Mouse (Mus musculus): Measurements from ENCODE around the gene Ccdc78. TPM values are rescaled to one million over a fixed set of nuclear protein-coding genes. Genes with fewer than 3 reads are reported as not detected.
"Not testable (repeated sequence)": the region's sequence is repeated elsewhere in the genome, so short reads cannot be mapped to it uniquely, and the experiment has no call there.

Gene Ccdc78
- polyA plus RNA-seq, 1 experiment from 2014 or later, result 0.42 TPM

- Histone ChIP-seq H3K4me3 (ENCODE audit: low read depth, low read length) (peak within 1 kb of the TSS; percentile 80), H3K27me3 (ENCODE audit: control insufficient read depth, insufficient read depth, low read length) (no peaks in the 10 kb centered on the region), H3K36me3 (ENCODE audit: control insufficient read depth, insufficient read depth, low read length) (no peaks in the 10 kb centered on the region), H3K4me1 (replicated peaks; ENCODE audit: control insufficient read depth, insufficient read depth, low read length) (peaks cover 18% of the 10 kb centered on the region), H3K9me3 (ENCODE audit: control insufficient read depth, low read length) (no peaks in the 10 kb centered on the region), H3K4me2 (replicated peaks; ENCODE audit: low read depth, low read length) (peak within 1 kb of the TSS; percentile 95), H3K9ac (ENCODE audit: low read depth, low read length) (peak within 1 kb of the TSS; percentile 82), H3K27ac (ENCODE audit: low read depth, low read length) (peak within 1 kb of the TSS; percentile 94)
- ATAC-seq (ENCODE audit: low FRiP score) (peak; percentile 67), DNase-seq (ENCODE audit: low spot score) (peak; percentile 93)
- WGBS, result under 1% methylated on average over 23 of the region's 35 CpGs
These were observed 10.6 kb downstream of the Ccdc78 start, which contains the start of gene Metrn for GRCm38 (mm10) chr17:25796951-25797369. TSS of gene Metrn (minus strand) at chr17:25797136.

GRCm38 (mm10) chr17:25801029-25801428, 14.6 kb downstream of the Ccdc78 start:
- Histone ChIP-seq H3K36me3 (ENCODE audit: control insufficient read depth, insufficient read depth, low read length) (no peaks in the 10 kb centered on the region), H3K4me3 (ENCODE audit: low read depth, low read length) (no peak overlapping the region), H3K27me3 (ENCODE audit: control insufficient read depth, insufficient read depth, low read length) (no peaks in the 10 kb centered on the region), H3K9me3 (ENCODE audit: control insufficient read depth, low read length) (no peaks in the 10 kb centered on the region), H3K9ac (ENCODE audit: low read depth, low read length) (no peak overlapping the region), H3K4me1 (replicated peaks; ENCODE audit: control insufficient read depth, insufficient read depth, low read length) (peaks cover 15% of the 10 kb centered on the region), H3K27ac (ENCODE audit: low read depth, low read length) (no peak overlapping the region), H3K4me2 (replicated peaks; ENCODE audit: low read depth, low read length) (no peak overlapping the region)
- no peak for ATAC-seq (ENCODE audit: low FRiP score)
- DNase-seq (ENCODE audit: low spot score), result peak; percentile 82
- 9% methylated on average over 6 of the region's 6 CpGs for WGBS

GRCm38 (mm10) chr17:25802825-25803517, 16.6 kb downstream of the Ccdc78 start:
- no peaks in the 10 kb centered on the region for H3K27me3 ChIP-seq (ENCODE audit: control insufficient read depth, insufficient read depth, low read length)
- H3K9ac ChIP-seq (ENCODE audit: low read depth, low read length), result peak overlapping the region; percentile 36; the same call in 1 of the 2 replicates
- H3K4me2 ChIP-seq (replicated peaks; ENCODE audit: low read depth, low read length), result peak overlapping the region; percentile 16
- WGBS, result 12% methylated on average over 10 of the region's 10 CpGs
- peak overlapping the region; percentile 83 for H3K27ac ChIP-seq (ENCODE audit: low read depth, low read length)
- ATAC-seq (ENCODE audit: low FRiP score) (peak; percentile 95), DNase-seq (ENCODE audit: low spot score) (peak; percentile 95)
- no peaks in the 10 kb centered on the region for H3K36me3 ChIP-seq (ENCODE audit: control insufficient read depth, insufficient read depth, low read length)
- peaks cover 12% of the 10 kb centered on the region; the same call in 1 of the 2 replicates for H3K4me1 ChIP-seq (replicated peaks; ENCODE audit: control insufficient read depth, insufficient read depth, low read length)
- no peak overlapping the region; the same call in 1 of the 2 replicates for H3K4me3 ChIP-seq (ENCODE audit: low read depth, low read length)
- H3K9me3 ChIP-seq (ENCODE audit: control insufficient read depth, low read length), result no peaks in the 10 kb centered on the region

DNA sequence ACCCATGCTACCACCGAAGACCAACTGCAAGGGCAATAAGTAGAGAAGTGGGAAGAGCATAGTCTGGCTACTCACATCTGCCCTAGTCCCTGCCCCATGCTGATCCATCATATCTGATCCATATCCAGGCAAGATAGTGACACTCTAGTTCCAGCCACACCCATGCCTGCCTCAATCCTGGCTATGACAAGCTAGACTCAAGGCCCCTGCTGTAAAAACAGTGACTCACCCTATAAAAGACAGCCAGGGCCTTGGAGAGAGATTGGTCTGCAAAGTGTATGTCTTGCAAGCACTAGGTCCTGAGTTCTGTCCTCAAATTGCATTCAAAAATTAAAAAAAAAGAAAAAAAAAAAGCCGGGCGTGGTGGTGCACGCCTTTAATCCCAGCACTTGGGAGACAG, 20.1 kb downstream of the Ccdc78 start:
- H3K9me3 ChIP-seq (ENCODE audit: control insufficient read depth, low read length), result no peaks in the 10 kb centered on the region
- H3K27me3 ChIP-seq (ENCODE audit: control insufficient read depth, insufficient read depth, low read length), result no peaks in the 10 kb centered on the region
- no peak overlapping the region for H3K27ac ChIP-seq (ENCODE audit: low read depth, low read length)
- ATAC-seq (ENCODE audit: low FRiP score), result no peak
- DNase-seq (ENCODE audit: low spot score), result no peak
- H3K4me2 ChIP-seq (replicated peaks; ENCODE audit: low read depth, low read length), result no peak overlapping the region
- H3K4me1 ChIP-seq (replicated peaks; ENCODE audit: control insufficient read depth, insufficient read depth, low read length), result peaks cover 20% of the 10 kb centered on the region; the same call in 1 of the 2 replicates
- H3K36me3 ChIP-seq (ENCODE audit: control insufficient read depth, insufficient read depth, low read length), result no peaks in the 10 kb centered on the region
- WGBS, result 87% methylated on average over 4 of the region's 4 CpGs
- H3K9ac ChIP-seq (ENCODE audit: low read depth, low read length), result no peak overlapping the region
- no peak overlapping the region for H3K4me3 ChIP-seq (ENCODE audit: low read depth, low read length)

GRCm38 (mm10) chr17:25807452-25807851, 21.1 kb downstream of the Ccdc78 start:
- not testable (repeated sequence) for H3K9me3 ChIP-seq (ENCODE audit: control insufficient read depth, low read length); H3K27me3 ChIP-seq (ENCODE audit: control insufficient read depth, insufficient read depth, low read length); H3K4me3 ChIP-seq (ENCODE audit: low read depth, low read length); H3K4me2 ChIP-seq (replicated peaks; ENCODE audit: low read depth, low read length); DNase-seq (ENCODE audit: low spot score); H3K36me3 ChIP-seq (ENCODE audit: control insufficient read depth, insufficient read depth, low read length); H3K9ac ChIP-seq (ENCODE audit: low read depth, low read length); ATAC-seq (ENCODE audit: low FRiP score); H3K27ac ChIP-seq (ENCODE audit: low read depth, low read length)
- 54% methylated on average over 2 of the region's 2 CpGs for WGBS
- peaks cover 16% of the 10 kb centered on the region; the same call in 1 of the 2 replicates for H3K4me1 ChIP-seq (replicated peaks; ENCODE audit: control insufficient read depth, insufficient read depth, low read length)

DNA sequence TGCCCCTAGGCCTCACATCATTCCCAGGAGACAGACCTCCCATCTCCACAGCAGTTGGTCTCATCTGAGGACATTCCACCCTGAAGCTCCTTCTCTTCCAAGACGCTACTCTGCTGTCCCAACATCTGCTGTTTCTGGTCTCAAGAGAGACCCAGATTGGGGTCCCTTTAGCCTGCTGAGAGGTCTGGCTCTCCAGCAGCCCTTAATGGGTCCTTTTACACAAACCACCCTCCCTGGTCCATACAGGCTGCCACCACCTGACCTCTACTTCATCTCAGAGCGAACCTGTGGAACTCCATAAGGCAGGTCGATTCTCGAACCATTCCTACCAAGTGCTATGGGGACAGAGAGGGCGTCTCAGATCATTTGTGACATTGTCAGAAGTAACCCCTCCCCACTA, 21.6 kb downstream of the Ccdc78 start:
- 36% methylated on average over 5 of the region's 5 CpGs for WGBS
- ATAC-seq (ENCODE audit: low FRiP score), result no peak
- peak overlapping the region; percentile 95; the same call in 1 of the 2 replicates for H3K9ac ChIP-seq (ENCODE audit: low read depth, low read length)
- H3K4me3 ChIP-seq (ENCODE audit: low read depth, low read length), result peak overlapping the region; percentile 84; the same call in 1 of the 2 replicates
- peak overlapping the region; percentile 98 for H3K27ac ChIP-seq (ENCODE audit: low read depth, low read length)
- H3K9me3 ChIP-seq (ENCODE audit: control insufficient read depth, low read length), result no peaks in the 10 kb centered on the region
- peaks cover 14% of the 10 kb centered on the region; the same call in 1 of the 2 replicates for H3K4me1 ChIP-seq (replicated peaks; ENCODE audit: control insufficient read depth, insufficient read depth, low read length)
- DNase-seq (ENCODE audit: low spot score), result no peak
- no peaks in the 10 kb centered on the region for H3K36me3 ChIP-seq (ENCODE audit: control insufficient read depth, insufficient read depth, low read length)
- 0 out of 2 replicates have a peak, but pooled peaks cover 2% of the 10 kb centered on the region for H3K27me3 ChIP-seq (ENCODE audit: control insufficient read depth, insufficient read depth, low read length)
- H3K4me2 ChIP-seq (replicated peaks; ENCODE audit: low read depth, low read length), result peak overlapping the region; percentile 87

DNA sequence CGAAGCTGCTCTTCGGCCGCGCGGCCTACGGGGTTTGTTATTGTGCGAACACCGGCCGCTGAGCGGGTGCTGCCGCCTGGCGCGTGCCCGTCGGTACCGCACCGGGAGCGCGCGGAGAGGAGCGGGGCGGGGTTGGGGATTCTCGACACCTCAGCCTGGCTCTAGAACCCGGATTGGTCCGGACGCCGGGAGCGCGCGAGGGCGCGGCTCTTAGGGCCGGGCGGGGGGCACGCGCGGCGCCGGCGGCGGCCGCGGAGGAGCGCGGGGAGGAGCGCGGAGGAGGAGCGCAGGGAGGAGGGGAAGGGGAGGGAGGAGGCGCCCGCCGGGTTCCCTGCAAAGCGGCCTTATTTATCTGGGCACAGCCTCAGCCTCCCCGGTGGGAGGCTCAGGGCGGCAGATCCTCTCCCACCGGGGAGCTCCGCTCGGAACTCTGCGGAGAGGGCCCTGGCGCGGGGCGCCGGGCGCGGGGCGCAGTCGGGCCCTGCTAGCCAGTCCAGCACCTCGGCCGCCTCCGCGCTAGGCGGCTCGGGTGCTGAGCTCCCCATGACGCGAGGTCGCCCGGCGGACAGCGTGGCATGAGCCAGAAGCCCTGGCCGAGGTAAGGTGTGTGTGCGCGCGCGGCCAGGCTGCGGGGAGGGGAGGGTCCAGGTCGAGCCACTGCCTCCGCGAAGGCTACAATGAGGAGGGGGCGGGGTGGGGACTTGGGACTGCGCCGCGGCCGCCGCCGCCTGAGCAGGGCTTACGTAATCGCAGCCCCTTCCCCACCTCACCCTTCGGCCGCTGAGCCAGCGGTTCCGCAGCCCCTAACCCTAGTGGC, 22.6 kb downstream of the Ccdc78 start, which contains the start of gene Fbxl16:
Fbxl16 (plus strand) TSS at position 297 of the 817 bp plus-strand sequence.
- H3K4me1 ChIP-seq (replicated peaks; ENCODE audit: control insufficient read depth, insufficient read depth, low read length), result peaks cover 10% of the 10 kb centered on the region; the same call in 1 of the 2 replicates
- H3K9ac ChIP-seq (ENCODE audit: low read depth, low read length), result peak within 1 kb of the TSS; percentile 95
- H3K27ac ChIP-seq (ENCODE audit: low read depth, low read length), result peak within 1 kb of the TSS; percentile 98
- peak; percentile 91 for DNase-seq (ENCODE audit: low spot score)
- WGBS, result under 1% methylated on average over 54 of the region's 100 CpGs
- ATAC-seq (ENCODE audit: low FRiP score), result peak; percentile 81
- H3K4me3 ChIP-seq (ENCODE audit: low read depth, low read length), result peak within 1 kb of the TSS; percentile 84
- H3K27me3 ChIP-seq (ENCODE audit: control insufficient read depth, insufficient read depth, low read length), result peaks cover 2% of the 10 kb centered on the region; the same call in 1 of the 2 replicates
- no peaks in the 10 kb centered on the region for H3K36me3 ChIP-seq (ENCODE audit: control insufficient read depth, insufficient read depth, low read length)
- H3K9me3 ChIP-seq (ENCODE audit: control insufficient read depth, low read length), result no peaks in the 10 kb centered on the region
- peak within 1 kb of the TSS; percentile 87 for H3K4me2 ChIP-seq (replicated peaks; ENCODE audit: low read depth, low read length)

- Histone ChIP-seq H3K4me2 (replicated peaks; ENCODE audit: low read depth, low read length) (peak overlapping the region; percentile 87), H3K4me3 (ENCODE audit: low read depth, low read length) (peak overlapping the region; percentile 84), H3K9ac (ENCODE audit: low read depth, low read length) (peak overlapping the region; percentile 95), H3K9me3 (ENCODE audit: control insufficient read depth, low read length) (no peaks in the 10 kb centered on the region), H3K36me3 (ENCODE audit: control insufficient read depth, insufficient read depth, low read length) (no peaks in the 10 kb centered on the region), H3K27me3 (ENCODE audit: control insufficient read depth, insufficient read depth, low read length) (peaks cover 2% of the 10 kb centered on the region; the same call in 1 of the 2 replicates), H3K4me1 (replicated peaks; ENCODE audit: control insufficient read depth, insufficient read depth, low read length) (peaks cover 10% of the 10 kb centered on the region; the same call in 1 of the 2 replicates), H3K27ac (ENCODE audit: low read depth, low read length) (peak overlapping the region; percentile 98)
- peak; percentile 49 for DNase-seq (ENCODE audit: low spot score)
- ATAC-seq (ENCODE audit: low FRiP score), result peak; percentile 77
- WGBS, result 8% methylated on average over 25 of the region's 25 CpGs
These were observed 23.4 kb downstream of the Ccdc78 start for GRCm38 (mm10) chr17:25809606-25810340.

Measured in hindbrain, embryonic 11.5 days (tissue).